22 mouse cellular contexts compared by ENCODE assay signal in the genomic region with DNA sequence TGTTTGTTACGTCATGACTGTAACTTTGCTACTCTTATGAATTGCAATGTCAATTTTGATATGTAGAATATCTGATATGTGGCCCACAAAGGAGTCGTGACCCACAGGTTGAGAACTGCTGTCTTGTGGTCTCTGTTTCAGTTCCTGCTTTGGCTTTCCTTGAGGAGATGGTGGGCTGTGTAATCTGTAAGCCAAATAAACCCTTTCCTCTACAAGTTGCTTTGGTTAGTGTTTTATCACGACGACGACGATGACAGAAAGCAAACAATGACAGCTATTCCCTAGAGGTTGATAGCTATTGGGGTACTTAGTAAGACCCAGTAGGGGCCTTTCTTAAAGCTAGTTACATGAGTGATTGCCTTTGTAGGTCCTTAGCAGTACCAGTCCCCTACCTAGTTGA. TPM values are rescaled to one million over a fixed set of nuclear protein-coding genes. Genes with fewer than 3 reads are reported as not detected.
DNase-seq lines count a peak whose midpoint lies in the region; ATAC-seq and TF ChIP-seq lines count a peak whose summit lies in the region.
"Had no signal": no experiment of that assay in that cellular context is flagged by ENCODE, and none has a peak within 500 bp of the region (broad histone marks: within the 10 kb centered on the region; RNA-seq: fewer than 3 reads in every experiment).

No protein-coding gene starts in this region.

- no peak overlapping the region for H3K9ac ChIP-seq in heart, adult 2 months (ENCODE audit: low read depth, low read length)
- no peak overlapping the region for H3K9ac ChIP-seq in heart, embryonic 14.5 days (ENCODE audit: low read length)
- H3K9ac ChIP-seq in heart, embryonic 11.5 days (ENCODE audit: low read depth, low read length): no peak overlapping the region
- no peak overlapping the region for H3K9ac ChIP-seq in heart, postnatal 0 days (replicated peaks; ENCODE audit: low read depth, low read length)
- H3K9ac ChIP-seq: forebrain, embryonic 13.5 days; hindbrain, embryonic 12.5 days; hindbrain, embryonic 15.5 days; kidney, embryonic 15.5 days had no signal

- H3K79me2 ChIP-seq in heart, adult 2 months (replicated peaks; ENCODE audit: control insufficient read depth, insufficient read depth, low read length): no peaks in the 10 kb centered on the region

- intact Hi-C loops in heart, adult 2 months (cut with DNase I): no loop called here
- intact Hi-C loops in heart, postnatal 10 days (cut with DNase I): no loop called here
- intact Hi-C loops in heart, postnatal 25 days (cut with DNase I): no loop called here

- H3K9me3 ChIP-seq in heart, embryonic 14.5 days (ENCODE audit: control insufficient read depth, low read length): no peaks in the 10 kb centered on the region
- no peaks in the 10 kb centered on the region for H3K9me3 ChIP-seq in heart, embryonic 11.5 days (replicated peaks; ENCODE audit: control insufficient read depth, low read length)
- H3K9me3 ChIP-seq in heart, postnatal 0 days (replicated peaks; ENCODE audit: control insufficient read depth, low read length): no peaks in the 10 kb centered on the region
- H3K9me3 ChIP-seq: forebrain, embryonic 10.5 days; forebrain, embryonic 13.5 days; hindbrain, embryonic 12.5 days; hindbrain, embryonic 15.5 days; kidney, embryonic 15.5 days had no signal

- H3K27ac ChIP-seq in heart, adult 2 months: peak overlapping the region; percentile 69
- peak overlapping the region; percentile 53 to 55; a peak in 3 of 4 replicates for H3K27ac ChIP-seq in heart, embryonic 14.5 days (replicated peaks in 1 of 2; ENCODE audit: control insufficient read depth in 1 of 2, insufficient read depth in 1 of 2, low read depth in 2 of 2, low read length in 2 of 2)
- no peak overlapping the region for H3K27ac ChIP-seq in heart, embryonic 11.5 days (ENCODE audit: low read depth, low read length)
- H3K27ac ChIP-seq in heart, postnatal 0 days (ENCODE audit: low read depth): peak overlapping the region; percentile 44
- H3K27ac ChIP-seq: forebrain, embryonic 10.5 days; forebrain, embryonic 13.5 days; hindbrain, embryonic 12.5 days; hindbrain, embryonic 15.5 days; kidney, embryonic 15.5 days had no signal

- H3K27me3 ChIP-seq in heart, adult 2 months (ENCODE audit: control insufficient read depth, insufficient read depth, low read length): no peaks in the 10 kb centered on the region
- H3K27me3 ChIP-seq in heart, embryonic 14.5 days (ENCODE audit: control insufficient read depth, insufficient read depth, low read length): no peaks in the 10 kb centered on the region
- H3K27me3 ChIP-seq in heart, embryonic 11.5 days (ENCODE audit: control insufficient read depth, insufficient read depth, low read length): no peaks in the 10 kb centered on the region
- H3K27me3 ChIP-seq in heart, postnatal 0 days (ENCODE audit: control insufficient read depth, insufficient read depth, low read length): no peaks in the 10 kb centered on the region
- H3K27me3 ChIP-seq: forebrain, embryonic 13.5 days; hindbrain, embryonic 12.5 days; hindbrain, embryonic 15.5 days; kidney, embryonic 15.5 days had no signal

- H3K4me3 ChIP-seq in heart, adult 2 months: no peak overlapping the region
- no peak overlapping the region for H3K4me3 ChIP-seq in heart, embryonic 14.5 days (ENCODE audit: control insufficient read depth in 1 of 2, insufficient read depth in 1 of 2, low read depth in 1 of 2, low read length in 2 of 2)
- H3K4me3 ChIP-seq in heart, embryonic 11.5 days (ENCODE audit: low read depth, low read length): no peak overlapping the region
- H3K4me3 ChIP-seq in heart, postnatal 0 days (ENCODE audit: low read depth, low read length): no peak overlapping the region
- H3K4me3 ChIP-seq: forebrain, embryonic 10.5 days; forebrain, embryonic 13.5 days; hindbrain, embryonic 12.5 days; hindbrain, embryonic 15.5 days; kidney, embryonic 15.5 days had no signal

- ATAC-seq in heart, embryonic 14.5 days (ENCODE audit: insufficient number of reproducible peaks, insufficient read depth, low FRiP score, low read depth): no peak
- ATAC-seq in heart, embryonic 11.5 days (replicated peaks; ENCODE audit: insufficient number of reproducible peaks, low FRiP score, low TSS enrichment): no peak
- no peak for ATAC-seq in heart, postnatal 0 days (ENCODE audit: insufficient read depth, low read depth)
- 0 out of 2 replicates have a peak, but pooled peaks have one; percentile 37 for ATAC-seq in granulocyte monocyte progenitor cell, adult 5-6 weeks (replicated peaks; ENCODE audit: poor library complexity, severe bottlenecking)
- ATAC-seq: CD4-positive, CD25-positive, alpha-beta regulatory T cell, adult 4 months; forebrain, embryonic 13.5 days; forebrain, embryonic 16.5 days; intestine, postnatal 0 days had no signal

- TF ChIP-seq CTCF in heart, adult 2 months (IDR thresholded peaks at IDR 0.05): no peak
- no peak for TF ChIP-seq CTCF in heart, postnatal 0 days (IDR thresholded peaks at IDR 0.05; ENCODE audit: low read depth)

- no peak for DNase-seq in heart, adult 2 months
- DNase-seq in heart, postnatal 10 days: no peak
- DNase-seq in heart, postnatal 0 days (ENCODE audit: low spot score): no peak
- no peak for DNase-seq in heart, postnatal 25 days (ENCODE audit: low spot score)
- no peak for DNase-seq in cerebellum, adult 9-10 months
- DNase-seq: cerebellum, adult 11-12 months; cerebellum, adult 8-10 months; cerebellum, postnatal 14 days had no signal

- no peak for TF ChIP-seq POLR2A in heart, adult 2 months (IDR thresholded peaks at IDR 0.05; ENCODE audit: insufficient read depth, low read depth, low read length)

- H3K4me1 ChIP-seq in heart, adult 2 months (ENCODE audit: control insufficient read depth, insufficient read depth, low read length): peaks cover 10% of the 10 kb centered on the region
- 0 out of 4 replicates have a peak, but pooled peaks cover 0 to 3% of the 10 kb centered on the region in 2 experiments for H3K4me1 ChIP-seq in heart, embryonic 14.5 days (ENCODE audit: control insufficient read depth in 2 of 2, insufficient read depth in 2 of 2, low read length in 2 of 2)
- no peaks in the 10 kb centered on the region; the same call in 1 of the 2 replicates for H3K4me1 ChIP-seq in heart, embryonic 11.5 days (ENCODE audit: control insufficient read depth, insufficient read depth, low read length)
- no peaks in the 10 kb centered on the region for H3K4me1 ChIP-seq in heart, postnatal 0 days (ENCODE audit: control insufficient read depth, insufficient read depth)
- H3K4me1 ChIP-seq: forebrain, embryonic 10.5 days; forebrain, embryonic 13.5 days; hindbrain, embryonic 12.5 days; hindbrain, embryonic 15.5 days; kidney, embryonic 15.5 days had no signal

- WGBS in heart, adult 2 months: 47% methylated on average over 6 of the region's 6 CpGs
- WGBS in heart, embryonic 14.5 days: 54% methylated on average over 6 of the region's 6 CpGs
- WGBS in heart, embryonic 11.5 days (ENCODE audit: insufficient replicate concordance): 52% methylated on average over 6 of the region's 6 CpGs
- WGBS in heart, postnatal 0 days: 62% methylated on average over 6 of the region's 6 CpGs

- H3K4me2 ChIP-seq in heart, embryonic 14.5 days (ENCODE audit: low read length): no peak overlapping the region
- no peak overlapping the region for H3K4me2 ChIP-seq in heart, embryonic 11.5 days
- H3K4me2 ChIP-seq in heart, postnatal 0 days (ENCODE audit: low read depth, low read length): no peak overlapping the region
- H3K4me2 ChIP-seq: forebrain, embryonic 13.5 days; hindbrain, embryonic 12.5 days; hindbrain, embryonic 15.5 days; kidney, embryonic 15.5 days had no signal

- peaks cover 11% of the 10 kb centered on the region for H3K36me3 ChIP-seq in heart, adult 2 months (ENCODE audit: control insufficient read depth, insufficient read depth, low read length)
- H3K36me3 ChIP-seq in heart, embryonic 14.5 days (ENCODE audit: control insufficient read depth, insufficient read depth, low read length): no peaks in the 10 kb centered on the region
- no peaks in the 10 kb centered on the region for H3K36me3 ChIP-seq in heart, embryonic 11.5 days (ENCODE audit: control insufficient read depth, insufficient read depth, low read length)
- no peaks in the 10 kb centered on the region for H3K36me3 ChIP-seq in heart, postnatal 0 days (replicated peaks; ENCODE audit: control insufficient read depth, insufficient read depth, low read length)
- H3K36me3 ChIP-seq: forebrain, embryonic 10.5 days; hindbrain, embryonic 12.5 days; hindbrain, embryonic 15.5 days; kidney, embryonic 15.5 days had no signal

- no peak for TF ChIP-seq EP300 in heart, adult 2 months (IDR thresholded peaks at IDR 0.05; ENCODE audit: insufficient read depth, low read depth, low read length)
- no peak for TF ChIP-seq EP300 in heart, postnatal 0 days (IDR thresholded peaks at IDR 0.05; ENCODE audit: low read depth)

RNA-seq across cellular contexts. Expression of a gene that starts 4.5 kb away (rescaled TPM):
- total RNA-seq in heart, adult 2 months (2021): 1 to 10 TPM; 2.9 to 3.5 TPM
- 5.9 and 7.7 TPM in 2 replicates for polyA plus RNA-seq in heart, adult 2 months (2012; rRNA removed)
- 1 to 10 TPM; 6.5 to 8.6 TPM for total RNA-seq in heart, postnatal 10 days (2021)
- polyA plus RNA-seq in heart, embryonic 14.5 days (2014; fragmentation: Nextera tagmentation; extraction: Ambion mirVana): 4.4 and 6.1 TPM in 2 replicates
- 2.1 and 2.5 TPM in 2 replicates for polyA plus RNA-seq in heart, embryonic 11.5 days (2014; fragmentation: Nextera tagmentation; extraction: Ambion mirVana)
- total RNA-seq in heart, postnatal 0 days (2014; rRNA removed; ENCODE audit: low replicate concordance): 7.7 and 13.0 TPM in 2 replicates
- 5.4 and 5.5 TPM in 2 replicates for polyA plus RNA-seq in heart, postnatal 0 days (2015; fragmentation: Nextera tagmentation; extraction: Ambion mirVana)
- 1 to 10 TPM; 4.9 to 6.3 TPM for total RNA-seq in heart, postnatal 25 days (2021)
- total RNA-seq in granulocyte monocyte progenitor cell, adult 5-6 weeks (2014; fragmentation: Nextera tagmentation): not detected in 2 replicates
- not detected in 2 replicates for total RNA-seq in granulocyte monocyte progenitor cell, adult 5-6 weeks (2017)
- total RNA-seq: hematopoietic stem cell, adult 5-6 weeks; MEL had no signal
- polyA plus RNA-seq: C2C12; forebrain, embryonic 10.5 days had no signal
